Mouse (Mus musculus): ENCODE data around the gene Inpp5a. TPM values are rescaled to one million over a fixed set of nuclear protein-coding genes. Genes with fewer than 3 reads are reported as not detected.
A peak's percentile ranks its signal among the peaks of the same experiment; 100 is the strongest.

Gene Inpp5a
- 100 to 1,000 TPM; 183 to 186 TPM for total RNA-seq (2021)

- DNase-seq = peak; percentile 99
These were observed at the start of gene Inpp5a for GRCm38 (mm10) chr7:139388670-139389212. Gene Inpp5a (plus strand): TSS chr7:139389109.

GRCm38 (mm10) chr7:139339184-139339583 is 49.7 kb upstream of the Inpp5a start:
- DNase-seq = no peak

DNA sequence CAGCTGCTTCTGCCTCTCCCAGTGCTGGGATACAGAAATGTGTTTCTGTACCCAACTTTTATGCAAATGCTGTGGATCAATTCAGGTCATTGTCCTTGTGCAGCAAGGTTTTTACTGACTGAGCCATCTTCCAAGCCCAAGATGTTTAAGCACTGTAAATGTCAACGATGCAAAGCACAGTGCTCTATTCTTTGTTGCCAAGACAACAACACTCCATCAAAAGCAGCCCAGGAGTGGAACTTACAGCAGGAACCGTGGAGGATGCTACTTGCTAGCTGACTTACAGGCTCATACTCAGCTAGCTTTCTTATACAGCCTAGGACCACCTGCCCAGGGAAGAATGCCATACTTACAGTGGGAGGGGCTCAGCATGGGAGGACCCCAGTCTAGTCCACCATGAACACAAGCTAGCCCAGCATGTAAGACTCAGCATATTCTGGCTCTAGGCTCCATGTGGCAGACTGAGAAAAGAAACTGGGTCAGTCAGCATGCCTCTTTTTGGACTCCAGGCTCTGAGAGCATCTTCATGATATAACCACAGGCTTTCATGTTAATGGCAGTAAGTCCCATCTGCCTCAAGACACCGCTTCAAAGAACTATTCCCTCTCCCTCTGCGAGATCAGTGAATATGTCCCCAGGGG is 47.8 kb upstream of the Inpp5a start:
- DNase-seq = no peak

DNA sequence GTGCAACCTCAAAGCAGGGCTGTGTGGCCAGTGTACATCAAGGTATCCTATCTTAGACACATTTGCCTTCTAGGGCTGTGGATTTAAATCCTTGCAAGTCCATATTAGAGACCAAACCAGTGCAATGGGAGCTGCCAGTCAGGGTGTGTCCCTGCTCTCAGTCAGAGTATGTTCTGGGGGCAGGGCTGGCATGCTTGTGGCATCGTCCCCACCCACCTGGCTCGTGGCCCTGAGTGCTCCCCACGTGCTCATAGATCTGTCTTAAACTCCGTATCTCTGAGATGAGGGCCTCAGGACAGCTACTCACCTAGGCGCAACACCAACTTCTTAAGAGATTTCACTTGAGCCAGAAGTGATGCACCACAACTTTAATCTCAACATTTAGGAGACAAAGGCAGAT is 46.1 kb upstream of the Inpp5a start:
- DNase-seq = no peak

DNA sequence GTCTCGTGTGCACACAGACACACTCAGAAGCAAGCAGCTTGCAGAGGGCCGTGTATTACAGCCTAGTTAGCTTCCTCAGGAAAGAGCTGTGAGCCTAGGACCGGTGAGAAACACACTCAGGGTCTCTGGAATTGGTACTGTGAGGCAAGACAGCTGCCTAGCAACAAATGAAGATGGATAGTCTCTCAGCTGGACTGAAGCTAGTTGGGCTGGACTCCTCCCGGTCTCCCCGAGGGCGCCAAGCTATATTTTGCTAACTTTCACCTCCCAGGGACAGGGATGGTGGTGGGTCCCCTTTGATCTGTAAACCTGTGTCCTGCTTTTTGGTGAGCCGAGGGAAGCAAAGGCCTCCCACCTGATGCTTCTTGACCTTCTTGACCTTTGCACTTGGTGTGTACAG is 41.9 kb upstream of the Inpp5a start:
- no peak for DNase-seq

GRCm38 (mm10) chr7:139350606-139351005 is 38.3 kb upstream of the Inpp5a start:
- no peak for DNase-seq

- no peak for DNase-seq
These were observed 34.4 kb upstream of the Inpp5a start for GRCm38 (mm10) chr7:139354370-139355139.

GRCm38 (mm10) chr7:139357043-139357442 is 31.9 kb upstream of the Inpp5a start:
- DNase-seq = no peak

GRCm38 (mm10) chr7:139359906-139360305 is 29.0 kb upstream of the Inpp5a start:
- DNase-seq = no peak

DNA sequence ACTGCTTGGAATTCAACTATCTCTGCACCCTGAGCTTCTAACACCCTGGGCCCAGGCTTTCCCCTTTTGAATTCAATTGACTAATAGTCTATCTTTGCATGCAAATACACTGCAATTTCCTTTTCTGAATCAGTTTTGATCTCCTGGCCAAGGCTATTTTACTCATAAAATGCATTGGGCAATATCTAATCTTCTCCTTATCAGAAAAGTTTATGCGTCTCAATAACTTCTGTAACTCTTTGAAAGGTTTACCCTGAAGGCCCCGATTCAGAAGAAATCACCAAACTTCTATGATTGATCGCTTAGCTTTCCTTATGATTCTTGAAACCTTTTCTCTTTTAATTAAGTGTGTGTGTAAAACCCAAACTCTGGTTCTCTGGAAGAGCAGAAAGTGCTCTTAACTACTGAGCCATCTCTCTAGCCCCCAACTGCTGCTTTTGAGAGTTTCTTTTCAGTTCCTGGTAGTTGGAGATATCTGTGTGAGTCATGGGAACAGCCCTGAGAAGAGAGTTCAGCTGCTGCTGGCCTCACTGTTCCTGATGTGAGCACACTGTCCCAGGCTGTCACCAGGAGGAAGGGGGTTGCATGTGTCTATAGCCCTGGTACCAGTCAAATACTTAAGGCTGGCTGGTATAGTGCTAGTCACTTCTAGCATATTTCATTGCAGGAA is 27.9 kb upstream of the Inpp5a start:
- no peak for DNase-seq

GRCm38 (mm10) chr7:139361799-139362198 is 27.1 kb upstream of the Inpp5a start:
- DNase-seq = no peak

- no peak for DNase-seq
These were observed 26.4 kb upstream of the Inpp5a start for GRCm38 (mm10) chr7:139362514-139362913.

GRCm38 (mm10) chr7:139363281-139364004 is 25.5 kb upstream of the Inpp5a start:
- peak; percentile 43 for DNase-seq

- DNase-seq = peak; percentile 89
These were observed 24.8 kb upstream of the Inpp5a start for GRCm38 (mm10) chr7:139364005-139364557.

- peak; percentile 44 for DNase-seq
These were observed 23.7 kb upstream of the Inpp5a start for GRCm38 (mm10) chr7:139364936-139365830.

GRCm38 (mm10) chr7:139366131-139366530 is 22.8 kb upstream of the Inpp5a start:
- no peak for DNase-seq

DNA sequence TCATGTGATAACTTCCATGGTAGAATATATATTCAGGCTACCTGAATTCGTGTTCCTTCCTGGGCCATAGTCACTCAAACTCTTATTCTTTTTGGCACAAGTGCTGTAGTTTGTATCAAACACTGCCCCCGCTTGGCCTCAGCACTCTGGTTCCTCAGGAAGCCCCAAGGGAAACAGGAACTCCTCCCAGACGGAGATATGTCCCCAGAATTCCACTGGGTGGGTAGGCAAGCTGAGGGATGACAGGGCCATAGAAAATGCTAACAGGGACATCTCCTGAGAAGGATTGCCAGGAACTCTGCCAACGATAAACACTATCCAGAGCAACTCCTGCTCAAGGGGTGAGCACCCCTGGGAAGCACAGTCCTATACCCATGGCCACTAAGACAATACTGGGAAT is 22.4 kb upstream of the Inpp5a start:
- DNase-seq = peak; percentile 47

DNA sequence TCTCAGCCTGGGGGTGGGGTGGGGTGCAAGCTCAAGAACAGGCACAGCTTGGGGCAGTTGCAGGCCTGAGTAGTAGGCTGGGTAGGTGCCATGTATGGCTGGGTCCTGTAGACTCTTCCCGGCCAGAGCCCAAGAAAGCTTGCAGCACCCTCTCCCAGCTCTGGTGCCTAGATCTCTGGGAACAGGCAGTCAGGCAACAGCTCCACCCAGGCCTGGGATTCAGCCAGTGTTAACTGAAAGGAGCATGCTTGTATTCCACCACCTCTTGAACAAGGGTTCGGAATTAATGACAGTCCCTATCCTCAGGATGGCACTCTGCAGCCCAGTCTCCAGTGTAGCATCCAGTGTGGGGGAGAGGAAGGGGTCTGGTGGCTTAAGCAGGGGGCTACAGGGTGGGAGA is 20.7 kb upstream of the Inpp5a start:
- DNase-seq = peak; percentile 50

- peak; percentile 85 for DNase-seq
These were observed 20.1 kb upstream of the Inpp5a start for GRCm38 (mm10) chr7:139368722-139369380.

DNA sequence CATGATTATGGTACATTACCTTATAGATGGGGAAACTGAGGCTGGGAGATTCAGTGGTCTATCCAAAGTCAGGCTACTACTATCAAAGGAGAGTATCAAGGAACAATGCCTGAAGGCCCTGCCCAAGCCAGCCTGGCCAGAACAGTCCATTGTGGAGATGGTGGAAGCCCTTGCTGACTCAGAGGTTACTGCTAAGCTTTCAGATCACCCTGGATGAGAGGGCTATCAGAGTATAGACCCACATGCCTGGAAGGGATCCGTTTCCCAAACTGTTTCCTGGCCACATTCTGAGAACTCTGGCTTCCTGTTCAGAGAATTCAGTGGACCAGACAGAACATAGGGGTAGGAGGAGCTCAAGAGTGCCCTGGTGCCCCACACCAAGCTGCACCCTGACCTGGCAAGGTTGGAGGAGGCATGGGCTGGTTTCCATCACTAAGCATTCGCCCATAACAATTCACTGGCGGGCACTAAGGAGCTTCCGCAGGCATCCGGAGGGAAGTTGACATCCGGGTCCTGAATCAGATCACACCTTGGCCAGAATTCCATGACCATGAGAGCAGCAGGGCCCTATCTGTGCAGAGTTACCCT is 19.3 kb upstream of the Inpp5a start:
- DNase-seq = no peak

Data from heart, postnatal 4 days (tissue).